Mouse (Mus musculus) cerebellum, adult 11-12 months (tissue): ENCODE data around the gene Themis3.

Experiments
- DNase-seq: peaks from one replicate; pipeline ENCODE4 v3.0.0; 2022

The Themis3 gene

DNA sequence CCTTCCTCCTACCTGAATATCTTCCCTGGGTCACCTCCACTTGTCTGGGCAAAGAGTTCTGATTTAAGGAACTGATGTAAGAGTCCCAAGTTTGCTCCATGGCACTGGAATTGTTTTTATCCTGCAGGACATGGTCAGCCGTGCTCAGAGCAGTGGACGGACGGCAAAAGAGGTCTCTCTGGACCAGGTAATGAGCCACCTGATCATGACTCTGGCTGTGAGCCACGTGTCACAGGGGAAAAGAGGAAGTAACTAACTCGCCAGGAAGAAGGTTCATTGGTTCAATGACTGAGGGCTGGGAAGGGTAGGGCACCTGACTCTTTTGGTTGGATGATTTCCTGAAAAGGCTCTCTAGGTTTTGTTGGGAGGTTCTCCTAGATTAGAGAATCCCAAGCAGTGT is at the start of gene Themis3:
TSS of gene Themis3 (minus strand) at position 187 of the 400 bp plus-strand sequence.
- no peak for DNase-seq

DNA sequence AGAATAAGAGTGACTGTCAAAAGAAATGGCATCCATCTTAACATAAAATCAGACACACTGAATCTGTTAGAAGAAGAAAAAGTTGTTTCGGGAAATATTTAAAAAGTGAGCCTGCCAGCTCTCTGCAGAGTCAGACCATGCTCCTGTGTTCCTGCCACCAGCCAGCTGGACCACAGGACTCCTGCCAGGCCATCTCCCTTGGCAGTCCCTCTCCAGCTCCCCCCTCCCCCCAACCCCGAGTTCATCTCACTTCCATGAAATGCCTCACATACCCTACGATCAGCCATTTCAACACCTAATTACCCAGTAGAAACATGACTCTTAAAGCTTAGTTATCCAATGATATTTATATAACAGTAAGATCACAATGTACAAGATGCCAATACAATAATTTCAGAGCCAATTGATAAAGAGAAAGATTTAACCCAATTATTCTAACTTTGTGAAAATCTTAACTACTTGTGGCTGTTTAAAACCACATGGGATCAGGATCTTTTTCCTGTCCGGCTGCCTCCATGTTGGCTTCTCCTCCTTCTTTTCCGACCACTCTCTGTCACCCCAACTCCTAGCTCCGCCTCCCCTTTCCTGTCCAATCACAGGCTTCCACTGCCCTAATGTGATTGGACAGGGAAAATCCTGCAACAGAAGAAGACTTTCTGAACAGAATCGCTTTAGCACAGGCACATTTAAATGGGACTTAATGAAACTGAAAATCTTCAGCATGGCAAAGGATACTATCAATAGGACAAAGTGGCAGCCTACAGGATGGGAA is 43.7 kb upstream of the Themis3 start:
- DNase-seq: no peak

DNA sequence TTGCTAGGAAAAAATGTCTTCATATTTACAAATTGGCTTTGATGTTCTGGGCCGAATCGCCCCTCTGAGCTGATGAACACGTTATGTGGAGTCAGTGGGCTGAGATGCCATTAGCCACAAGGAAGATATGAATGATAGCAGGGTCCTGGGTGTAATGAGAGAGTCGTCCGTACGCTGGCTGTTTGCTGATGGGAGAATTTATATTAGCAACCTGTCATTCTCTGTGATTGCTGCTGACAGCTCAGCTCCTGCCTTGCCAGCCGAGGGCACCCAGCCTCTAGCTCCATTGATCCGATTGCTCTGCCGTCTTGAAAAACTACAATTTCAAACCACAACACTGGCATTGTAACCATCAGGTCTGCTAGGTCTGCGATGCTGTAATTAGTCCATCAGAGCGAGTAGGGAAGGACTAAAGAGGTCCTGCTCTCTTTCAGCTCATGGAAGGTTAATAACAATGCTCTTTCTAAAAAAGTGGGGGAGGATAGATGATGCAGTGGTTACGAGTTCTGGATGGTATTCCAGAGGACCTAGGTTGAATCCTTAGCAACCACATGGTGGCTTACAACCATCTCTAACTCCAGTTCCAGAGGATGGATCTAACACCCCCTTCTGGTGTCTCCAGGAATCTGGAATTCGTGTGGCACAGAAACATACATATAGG is 25.7 kb upstream of the Themis3 start:
- DNase-seq: no peak

DNA sequence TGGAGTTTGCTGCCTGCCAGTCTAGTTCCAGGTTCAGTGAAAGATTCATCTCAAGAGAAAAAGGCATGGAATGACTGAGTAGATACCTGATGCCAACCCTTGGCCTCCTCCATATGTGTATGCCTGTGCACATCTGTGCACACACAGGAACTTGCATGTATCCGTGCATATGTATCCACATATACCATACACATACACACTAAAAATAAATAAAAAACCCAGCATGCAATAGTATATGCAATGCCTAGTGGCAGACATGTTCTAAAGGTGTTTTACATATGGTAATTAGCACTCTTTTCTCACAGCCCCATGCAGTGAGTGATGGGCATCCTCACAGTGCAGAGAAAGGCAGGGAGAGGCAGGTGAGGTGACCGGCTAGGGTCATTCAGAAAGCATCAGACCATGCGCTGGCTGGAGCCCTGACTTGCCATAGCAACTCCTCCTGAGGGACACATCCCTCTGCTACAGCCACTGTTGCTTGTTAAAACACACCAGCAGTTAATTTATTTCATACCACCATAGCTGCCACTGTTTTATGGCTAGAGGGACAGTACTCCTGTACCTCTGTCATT is 24.9 kb upstream of the Themis3 start:
- no peak for DNase-seq

DNA sequence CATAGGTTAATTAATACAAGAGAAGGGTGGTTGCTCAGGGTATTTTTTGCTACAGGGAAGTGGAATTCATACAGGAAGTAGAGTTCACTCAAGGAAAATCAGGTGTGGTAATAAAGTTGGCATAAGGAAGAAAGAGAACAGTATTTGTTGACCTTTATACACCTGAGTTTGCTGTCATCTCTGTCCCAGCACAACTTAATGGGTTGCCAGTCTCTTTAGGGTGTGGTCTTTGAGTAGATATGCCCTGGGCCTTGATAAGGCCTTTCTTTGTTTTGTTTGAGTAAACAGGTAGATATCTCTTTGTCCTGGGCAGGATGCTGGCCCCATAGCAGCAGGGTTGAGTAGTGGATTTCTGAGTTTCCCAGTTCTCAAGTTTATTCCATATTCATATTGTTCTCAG is 15.6 kb upstream of the Themis3 start:
- no peak for DNase-seq

DNA sequence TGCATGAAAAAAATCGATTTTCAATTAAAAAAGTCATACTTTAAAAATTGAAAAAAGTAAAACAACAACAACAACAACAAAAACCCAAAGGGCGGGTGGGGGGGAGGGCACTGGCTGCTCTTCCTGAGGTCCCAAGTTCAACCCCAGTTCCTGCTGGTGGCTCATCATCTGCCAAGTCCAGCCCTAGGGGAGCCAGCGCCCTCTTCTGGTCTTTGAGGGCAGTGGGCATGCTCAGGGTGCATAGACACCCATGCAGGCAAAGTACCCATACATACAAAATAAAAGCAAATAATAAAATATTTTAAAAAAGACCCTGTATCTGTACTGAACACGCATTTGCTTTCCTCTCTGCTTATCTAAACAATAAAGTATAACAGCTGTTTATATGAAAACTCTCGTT is 10.5 kb upstream of the Themis3 start:
- no peak for DNase-seq

DNA sequence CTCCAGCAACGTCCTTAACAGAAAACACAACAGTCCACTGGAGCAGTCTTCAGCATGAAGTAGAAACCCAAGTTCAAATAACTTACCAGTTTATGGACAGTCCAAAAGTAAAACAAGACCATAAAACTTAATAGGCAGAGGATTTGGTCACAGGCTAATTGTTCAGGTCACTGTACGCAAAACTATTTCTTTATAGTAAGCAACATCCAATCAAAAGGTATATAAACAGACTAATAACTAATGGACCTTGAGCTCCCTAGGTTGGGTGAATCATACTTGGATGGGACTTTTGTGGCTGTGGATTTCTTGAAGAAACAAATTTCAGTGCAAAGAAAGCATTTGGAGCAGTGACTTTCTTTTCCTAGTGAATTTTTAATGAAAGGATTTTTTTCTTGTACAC is 6.8 kb upstream of the Themis3 start:
- no peak for DNase-seq

DNA sequence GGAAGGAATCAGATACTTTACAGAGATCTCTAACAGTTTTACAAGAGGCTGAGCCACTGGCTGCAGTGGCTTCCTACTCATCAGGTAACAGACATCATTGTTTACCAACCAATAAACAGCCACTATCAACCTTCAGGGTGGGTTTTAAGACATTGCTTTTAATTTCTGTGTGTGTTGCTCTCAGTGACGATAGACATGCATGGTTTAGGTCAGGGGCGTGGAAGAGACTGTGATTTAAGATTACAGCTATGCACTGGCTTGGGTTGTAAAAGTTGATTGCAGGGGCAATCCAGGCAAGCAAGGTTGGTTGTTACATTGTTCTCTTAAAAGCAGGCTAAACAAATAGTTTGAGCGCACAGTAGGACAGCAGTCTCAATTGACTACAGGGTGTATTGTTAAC is 1.4 kb upstream of the Themis3 start:
- DNase-seq: no peak

DNA sequence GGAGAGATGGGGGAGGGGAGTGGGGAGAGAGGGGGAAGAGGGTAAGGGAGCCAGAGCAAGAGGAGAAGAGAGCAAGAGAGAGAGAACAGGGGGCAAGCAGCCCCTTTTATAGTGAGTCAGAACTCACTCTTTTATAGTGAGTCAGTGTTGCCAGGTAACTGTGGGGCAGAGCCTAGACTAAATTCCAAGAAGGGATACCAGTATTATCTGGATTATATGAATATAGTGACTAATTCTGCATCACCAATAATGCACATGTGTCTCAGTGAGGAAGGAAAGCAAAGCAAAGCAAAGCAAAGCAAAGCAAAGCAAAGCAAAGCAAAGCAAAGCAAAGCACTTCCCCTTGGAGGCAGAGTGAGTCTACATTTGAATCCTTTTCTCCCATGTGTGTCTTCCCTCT is 835 bp upstream of the Themis3 start:
- no peak for DNase-seq

DNA sequence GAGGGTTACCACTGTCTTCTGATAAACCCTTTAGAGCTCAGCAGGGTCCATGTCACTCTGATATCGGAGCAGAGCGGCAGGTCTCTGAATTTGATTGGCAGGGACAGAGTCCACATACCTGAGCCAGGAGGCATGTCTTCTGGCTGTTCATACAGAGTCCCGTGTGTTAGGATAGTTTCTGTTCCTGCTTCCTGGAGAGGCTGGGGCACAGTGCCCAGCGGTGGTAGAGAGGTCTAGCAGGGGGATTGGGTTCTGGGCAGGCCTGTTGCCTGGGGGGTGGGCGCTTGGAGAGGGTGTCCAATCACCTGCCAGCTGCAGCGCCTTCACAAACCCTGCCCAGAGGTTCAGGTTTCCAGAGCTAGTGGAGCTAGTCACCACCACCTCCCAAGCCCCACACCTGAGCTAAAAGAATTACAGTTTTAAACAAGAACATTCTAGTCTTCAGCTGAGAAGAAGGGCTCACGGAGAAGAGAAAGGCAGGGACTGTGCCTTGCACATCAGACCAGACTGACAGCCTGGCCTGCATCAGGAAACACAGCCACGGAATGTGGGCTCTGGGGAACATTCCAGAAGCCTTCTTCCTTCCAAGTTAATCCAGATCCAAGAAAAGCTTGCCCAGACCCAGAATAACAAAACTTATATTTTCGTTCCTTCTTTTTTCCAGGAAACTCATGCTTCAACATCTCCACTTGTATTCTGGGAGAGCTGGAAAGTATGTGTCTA is 3.9 kb downstream of the Themis3 start:
- DNase-seq: no peak

DNA sequence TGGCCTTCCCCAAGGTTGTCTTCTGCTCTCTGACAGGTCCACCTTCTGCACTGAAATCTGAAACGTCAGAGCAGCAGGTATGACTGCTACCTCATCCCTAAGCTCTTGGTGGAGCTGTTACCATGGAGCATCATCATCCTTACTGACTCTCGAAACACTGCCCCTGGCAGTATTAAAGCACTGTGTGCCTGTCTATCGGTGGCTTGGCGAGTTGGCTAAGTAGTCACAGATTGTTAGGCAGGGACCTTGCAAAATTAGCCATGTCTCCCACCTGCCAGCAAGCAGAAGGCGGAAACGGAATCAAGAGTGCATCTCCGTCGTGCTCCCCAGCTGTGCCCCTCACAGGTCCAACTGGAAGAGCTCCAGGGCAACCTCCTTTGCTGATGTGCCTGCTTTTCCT is 4.6 kb downstream of the Themis3 start:
- DNase-seq: no peak

DNA sequence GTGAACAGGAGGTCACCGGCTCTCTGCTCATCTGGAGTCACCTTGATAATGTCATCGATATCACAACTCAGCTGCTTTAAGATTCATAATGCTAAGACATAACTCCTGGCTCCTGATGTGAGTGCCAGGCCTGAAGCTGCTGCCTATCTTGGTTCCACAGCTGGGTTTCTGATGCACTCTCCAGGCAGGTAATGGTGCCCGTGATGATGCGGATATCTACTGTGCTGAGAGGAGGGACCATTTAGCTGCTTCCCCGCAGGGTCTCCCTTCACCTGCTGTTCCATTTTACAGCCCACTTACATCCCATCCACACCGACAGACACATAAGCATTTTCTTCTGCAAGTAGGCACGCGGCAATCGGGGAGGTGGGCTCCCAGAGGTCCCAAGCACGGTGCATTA is 7.7 kb downstream of the Themis3 start:
- no peak for DNase-seq

DNA sequence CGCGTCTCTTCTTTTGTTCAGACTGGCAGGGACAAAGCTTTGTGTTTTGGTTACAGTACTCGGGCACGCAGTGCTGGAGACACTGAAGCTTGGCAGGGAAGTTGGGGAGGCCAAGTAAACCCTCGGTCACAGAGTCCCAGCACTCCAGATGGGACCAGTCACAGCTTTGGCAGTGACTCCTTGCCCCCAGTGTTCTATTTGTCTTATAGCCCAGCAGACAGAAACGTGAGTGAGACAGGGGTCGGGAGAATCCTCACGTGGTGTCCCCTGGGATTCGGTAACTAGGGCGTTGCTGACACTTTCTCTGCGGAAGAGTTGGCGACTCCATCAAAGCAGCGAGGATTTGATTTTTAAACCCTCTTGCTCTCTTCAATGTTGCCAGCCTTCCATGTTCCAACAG is 8.3 kb downstream of the Themis3 start:
- DNase-seq: no peak

DNA sequence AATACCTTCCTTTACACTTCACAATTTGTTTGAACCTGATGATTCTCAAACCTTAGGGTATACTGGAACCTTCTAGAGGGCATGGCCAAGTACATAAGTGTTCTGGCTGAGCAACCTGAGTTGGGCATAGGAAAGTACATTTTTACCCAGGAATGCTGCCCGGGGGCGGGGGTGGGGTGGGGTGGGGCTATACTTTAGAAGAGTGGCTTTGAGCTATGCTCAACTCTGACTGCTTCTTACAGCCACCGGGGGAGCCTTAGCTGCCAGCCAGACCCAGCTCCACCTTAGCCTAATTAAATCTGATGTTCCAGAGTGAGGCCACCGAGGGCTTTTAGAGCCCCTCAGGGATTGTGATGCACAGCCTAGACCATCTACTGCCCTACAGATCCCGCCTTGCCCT is 13.4 kb downstream of the Themis3 start:
- DNase-seq: no peak

DNA sequence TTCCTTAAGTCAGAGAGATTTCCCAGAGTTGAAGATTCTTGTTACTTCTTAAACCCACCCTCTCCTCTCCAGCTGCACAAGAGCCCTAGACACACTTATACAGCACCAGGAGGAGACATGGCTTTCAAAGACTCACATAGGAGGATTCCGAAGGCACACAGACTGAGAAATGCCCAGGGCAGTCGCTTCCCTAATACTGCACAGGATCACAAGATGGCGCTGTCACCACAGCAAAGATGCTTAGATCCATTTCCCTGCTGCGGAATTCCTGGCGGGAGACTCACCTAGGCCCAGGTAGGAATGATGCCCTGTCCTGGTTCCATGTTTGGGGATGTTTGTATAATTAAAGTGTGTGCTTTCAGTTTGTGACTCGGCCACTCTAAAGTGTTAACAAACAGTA is 16.4 kb downstream of the Themis3 start:
- peak; percentile 19 for DNase-seq

DNA sequence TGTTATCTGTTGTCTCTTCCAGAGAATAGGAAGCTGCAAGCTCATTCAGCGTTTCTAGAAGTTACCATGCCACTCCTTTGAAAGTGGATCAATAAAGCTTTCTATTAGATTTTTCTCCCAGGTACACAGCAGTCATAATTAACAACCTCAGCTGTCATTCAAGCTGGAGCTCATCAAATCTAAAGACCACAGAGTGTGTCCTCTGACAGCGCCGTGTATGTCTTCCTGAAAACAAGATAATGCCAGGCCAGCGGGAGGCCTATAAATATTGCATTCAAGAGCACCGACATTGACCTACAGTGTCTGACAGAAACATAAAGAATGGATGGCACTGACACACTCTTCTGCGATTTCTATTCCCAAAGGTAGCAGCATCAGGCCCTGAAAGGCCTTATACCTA is 16.9 kb downstream of the Themis3 start:
- DNase-seq: no peak

DNA sequence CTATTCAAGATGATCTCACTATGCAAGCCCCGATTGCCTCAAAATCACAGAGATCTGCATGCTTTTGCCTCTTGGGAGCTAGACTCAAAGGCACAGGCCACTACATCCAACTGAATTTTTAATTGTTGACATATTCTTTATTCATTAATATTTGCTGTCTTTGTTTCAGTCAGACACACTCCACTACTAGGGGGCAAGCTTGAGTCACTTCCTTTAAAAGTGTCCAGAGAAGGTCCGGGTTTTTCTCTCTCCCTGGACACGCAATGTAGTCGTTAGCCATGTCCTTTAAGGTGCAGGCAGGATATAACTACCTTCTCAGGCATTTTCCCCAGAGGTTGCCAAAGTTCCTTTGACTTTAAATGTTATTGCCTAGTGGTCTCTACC is 21.8 kb downstream of the Themis3 start:
- no peak for DNase-seq

DNA sequence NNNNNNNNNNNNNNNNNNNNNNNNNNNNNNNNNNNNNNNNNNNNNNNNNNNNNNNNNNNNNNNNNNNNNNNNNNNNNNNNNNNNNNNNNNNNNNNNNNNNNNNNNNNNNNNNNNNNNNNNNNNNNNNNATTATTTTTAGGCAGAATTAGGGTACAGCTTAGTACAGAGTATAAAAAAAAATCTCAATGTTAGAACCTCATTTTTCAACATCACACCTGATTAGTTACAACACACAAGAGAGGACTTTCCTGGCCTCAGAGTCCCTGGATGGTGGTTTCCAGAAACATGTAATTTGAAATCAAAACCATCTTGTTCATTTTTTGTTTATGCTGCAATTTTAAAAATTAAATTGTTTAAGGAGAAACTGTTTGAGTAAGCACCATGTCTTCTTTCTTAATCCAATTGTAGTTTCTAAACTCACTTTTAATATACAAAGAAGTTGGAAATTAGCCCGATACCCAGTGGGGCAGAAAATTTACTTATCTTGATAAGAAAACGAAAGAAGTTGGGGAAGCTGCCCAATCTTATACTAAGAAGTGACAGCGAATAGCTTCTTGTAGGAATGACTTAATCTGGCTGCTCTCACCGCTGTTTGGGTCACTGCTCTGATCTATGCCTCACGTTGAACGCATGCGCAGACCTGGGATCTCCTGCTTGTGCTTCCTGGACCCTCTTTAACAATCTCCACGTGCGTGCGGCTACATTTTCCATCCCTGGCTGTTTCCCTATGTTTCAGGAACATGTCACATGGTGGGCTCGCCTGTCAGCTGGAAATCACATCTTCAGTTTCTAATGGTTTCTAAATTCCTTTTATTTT is 22.4 kb downstream of the Themis3 start:
- DNase-seq: no peak

DNA sequence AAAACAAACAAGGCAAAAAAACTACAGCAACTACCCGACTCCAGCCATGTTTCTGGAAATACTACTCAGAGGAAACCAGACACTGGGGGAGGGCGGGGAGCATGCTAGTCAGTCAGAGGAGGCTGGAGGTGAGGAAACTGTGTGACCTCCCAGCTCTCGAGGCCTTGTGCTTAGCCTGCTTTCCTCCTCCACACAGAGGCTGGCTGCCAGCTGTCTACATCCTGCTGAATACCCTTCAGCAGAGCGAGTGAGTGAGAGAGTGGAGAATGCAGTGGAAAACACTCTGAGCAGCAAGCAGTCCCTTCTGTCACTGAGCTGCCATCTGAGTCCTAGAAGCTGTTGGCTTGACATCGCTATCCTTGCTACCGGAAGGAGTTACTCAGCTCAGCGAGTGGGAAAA is 30.2 kb downstream of the Themis3 start:
- no peak for DNase-seq

DNA sequence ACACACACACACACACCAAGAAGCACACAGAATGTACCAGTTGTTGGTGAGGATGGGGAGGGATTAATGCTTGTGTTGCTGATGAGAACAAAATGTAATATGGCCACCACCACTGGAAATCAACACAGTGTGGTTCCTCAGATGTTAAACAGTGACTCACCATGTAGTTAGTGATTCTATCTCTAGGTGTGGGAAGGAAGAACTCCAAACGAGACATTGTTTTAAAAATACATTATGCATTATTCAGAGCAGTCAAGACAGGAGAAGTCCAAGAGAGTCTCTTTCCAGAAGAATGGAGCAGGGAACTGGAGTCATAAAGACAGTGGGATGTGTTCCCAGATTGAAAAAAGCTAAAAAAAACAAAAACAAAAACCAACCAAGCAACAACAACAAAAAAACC is 30.9 kb downstream of the Themis3 start:
- DNase-seq: no peak

DNA sequence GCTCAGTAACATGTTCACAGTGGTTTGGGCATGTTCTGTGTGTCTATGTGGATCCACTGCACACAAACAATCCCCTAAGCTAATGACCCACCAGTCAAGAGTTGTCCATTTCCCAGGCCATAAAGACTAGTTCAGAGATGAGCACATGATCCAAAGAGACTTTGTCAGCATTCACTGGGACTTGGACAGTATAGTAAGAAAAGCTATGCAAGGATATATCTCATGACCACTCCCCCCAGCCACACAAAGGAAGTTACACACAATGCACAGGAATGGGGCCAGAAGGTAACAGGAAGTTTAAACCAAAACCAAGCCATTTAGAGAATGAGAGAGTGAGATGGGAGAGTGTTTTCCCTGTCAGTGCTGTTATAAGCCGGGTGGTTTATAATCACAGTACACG is 33.0 kb downstream of the Themis3 start:
- no peak for DNase-seq

DNA sequence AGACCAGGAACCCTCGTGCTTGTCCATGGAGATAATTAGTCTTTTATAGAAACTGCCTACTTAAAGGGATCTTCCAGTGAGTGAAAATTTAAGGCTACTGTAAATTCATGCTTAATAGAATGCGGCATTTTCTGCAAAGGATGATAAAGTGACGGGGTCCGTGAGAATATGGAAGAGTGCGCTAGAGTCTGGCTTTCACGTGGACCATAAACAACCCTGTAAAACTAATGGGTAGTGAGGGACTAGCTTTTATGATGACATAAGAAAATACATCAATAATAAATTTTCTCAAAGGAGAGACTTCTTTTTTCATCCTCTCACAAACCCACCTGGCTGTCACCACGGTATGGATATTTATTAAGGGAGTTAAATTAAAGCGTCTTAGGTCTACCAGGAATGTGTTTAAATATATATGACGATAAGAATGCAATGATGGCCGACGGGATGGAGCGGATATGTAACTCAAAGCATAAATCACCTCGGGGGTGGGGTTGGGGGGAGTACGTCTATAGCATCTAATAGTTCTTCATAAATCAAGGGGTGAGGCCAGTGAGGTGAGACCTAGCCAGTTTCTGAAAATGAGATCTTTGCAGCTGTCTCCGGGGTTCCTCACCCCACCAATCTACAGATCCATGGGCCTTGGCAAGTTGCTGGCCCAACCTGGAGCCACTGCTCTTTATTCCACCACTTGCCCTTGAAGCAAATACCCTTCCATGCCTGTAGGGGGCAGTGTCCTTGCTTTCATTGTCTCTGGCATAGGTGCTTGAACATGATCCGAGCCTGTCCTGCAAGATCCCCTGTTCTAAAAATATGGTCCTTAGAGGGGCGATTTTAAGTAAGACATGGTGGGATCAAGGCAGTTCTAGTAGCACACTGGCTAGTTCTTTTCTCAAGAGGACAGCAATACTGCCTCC is 35.8 kb downstream of the Themis3 start:
- no peak for DNase-seq
